Mouse (Mus musculus): ENCODE results near the gene Gm609.

GRCm38 (mm10) chr16:45376812-45377211, 116.0 kb downstream of the Gm609 start:
- TF ChIP-seq CTCF (IDR thresholded peaks at IDR 0.05; ENCODE audit: borderline replicate concordance, insufficient read depth, low read depth, low read length) (no peak), POLR2A (IDR thresholded peaks at IDR 0.05; ENCODE audit: borderline replicate concordance, insufficient read depth, low read length) (no peak)

Data from cerebellum, adult 2 months (tissue).